Mouse (Mus musculus) forebrain, postnatal 0 days (tissue): ENCODE data around the gene H2-Ob. TPM values are rescaled to one million over a fixed set of nuclear protein-coding genes. Genes with fewer than 3 reads are reported as not detected.

ENCODE experiments used
- ATAC-seq: fragments of 200-750 bp; cut with Nextera tagmentation; 2 replicates; pipeline ENCODE4 v1.8.0; 2017; ENCODE audit warnings: mild to moderate bottlenecking, moderate library complexity
- DNase-seq: peaks from one replicate; pipeline ENCODE4 v3.0.0-alpha.2; 2015
- H3K27ac ChIP-seq: fragments of 300-500 bp; sonication (generic); 2 replicates; pipeline ENCODE4 v1.5.1; 2014; ENCODE audit warnings: low read depth, mild to moderate bottlenecking, antibody characterized with exemption, low read length, moderate library complexity, mixed read lengths
- H3K27me3 ChIP-seq: fragments of 300-500 bp; sonication (generic); 2 replicates; pipeline ENCODE4 v1.6.1; 2014; ENCODE audit warnings: mild to moderate bottlenecking, low read length, mixed read lengths; ENCODE audit not compliant: insufficient read depth
- H3K36me3 ChIP-seq: fragments of 300-500 bp; sonication (generic); 2 replicates; pipeline ENCODE4 v1.6.1; 2014; ENCODE audit warnings: mild to moderate bottlenecking, moderate library complexity; ENCODE audit not compliant: insufficient read depth
- H3K4me1 ChIP-seq: fragments of 300-500 bp; sonication (generic); 2 replicates; pipeline ENCODE4 v1.6.1; 2014; ENCODE audit warnings: antibody characterized with exemption; ENCODE audit not compliant: insufficient read depth
- H3K4me2 ChIP-seq: fragments of 300-500 bp; sonication (generic); 2 replicates; pipeline ENCODE4 v1.6.1; 2014; ENCODE audit warnings: low read depth, mild to moderate bottlenecking, moderate library complexity
- H3K4me3 ChIP-seq: fragments of 300-500 bp; sonication (generic); 2 replicates; pipeline ENCODE4 v1.5.1; 2014; ENCODE audit warnings: low read depth, low read length, mixed read lengths
- H3K9ac ChIP-seq: fragments of 300-500 bp; sonication (generic); 2 replicates; pipeline ENCODE4 v1.6.1; 2014; ENCODE audit warnings: mild to moderate bottlenecking
- H3K9me3 ChIP-seq: fragments of 300-500 bp; sonication (generic); 2 replicates; pipeline ENCODE4 v1.6.1; 2016; ENCODE audit warnings: low read length
- CTCF ChIP-seq: sonication (generic); IDR thresholded peaks from 2 replicates; pipeline ENCODE4 v1.5.1; 2016; ENCODE audit warnings: antibody characterized with exemption, control low read depth, low read depth
- WGBS: fragments of 180-500 bp; shearing (Covaris S2); extraction: QIAGEN DNeasy Blood & Tissue Kit; methylation state at CpG from one replicate; pipeline ENCODE4 v1.1.7; 2014; 5-methylcytosine and 5-hydroxymethylcytosine counted together
- polyA plus RNA-seq: library from polyadenylated mRNA; unstranded; fragments of >200 nt; fragmentation: Nextera tagmentation; extraction: Ambion mirVana; gene quantifications from 2 replicates; pipeline ENCODE4 v1.2.1, GENCODE M21; 2015
- total RNA-seq: library from RNA; depleted of rRNA; stranded (reverse); fragments of >200 nt; gene quantifications from 2 replicates; pipeline ENCODE4 v1.2.3, GENCODE M21; 2014

Gene H2-Ob
- total and polyA plus RNA-seq, 2 experiments from 2014 or later, result 0.10 to 0.36 TPM

DNA sequence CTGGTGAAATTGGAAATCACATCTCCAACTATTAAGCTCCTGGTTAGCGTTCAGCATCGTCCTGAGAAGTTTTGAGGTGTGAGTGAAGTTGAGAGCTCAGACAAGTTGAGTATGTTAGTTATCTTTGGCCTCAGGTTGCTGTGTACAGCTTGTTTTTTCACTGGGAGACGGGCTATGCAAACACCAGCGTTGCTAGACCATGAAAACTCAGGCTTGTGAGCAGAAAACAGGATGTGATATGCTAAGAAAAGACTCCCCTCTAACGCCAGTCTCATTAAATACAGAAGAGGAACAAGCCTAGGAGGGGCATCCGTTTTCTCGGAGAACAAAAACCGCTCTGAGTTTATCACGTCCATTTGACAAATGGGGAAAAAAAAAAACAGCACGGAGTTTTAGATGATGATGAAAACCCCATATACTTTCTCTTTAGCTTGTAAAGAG is 918 bp downstream of the H2-Ob start:
- no peak overlapping the region for H3K27ac ChIP-seq
- no peak overlapping the region for H3K4me2 ChIP-seq
- DNase-seq, result no peak
- H3K27me3 ChIP-seq, result no peaks in the 10 kb centered on the region
- no peak for ATAC-seq
- WGBS, result 67% methylated on average over 10 of the region's 10 CpGs
- H3K4me3 ChIP-seq, result no peak overlapping the region
- no peaks in the 10 kb centered on the region for H3K4me1 ChIP-seq
- no peak overlapping the region for H3K9ac ChIP-seq
- TF ChIP-seq CTCF, result no peak
- H3K9me3 ChIP-seq, result no peaks in the 10 kb centered on the region
- H3K36me3 ChIP-seq, result no peaks in the 10 kb centered on the region

GRCm38 (mm10) chr17:34240366-34240765 is 1.7 kb downstream of the H2-Ob start:
- H3K4me3 ChIP-seq, result no peak overlapping the region
- ATAC-seq (no peak), DNase-seq (no peak)
- H3K4me1 ChIP-seq, result no peaks in the 10 kb centered on the region
- no peak overlapping the region for H3K4me2 ChIP-seq
- no peak overlapping the region for H3K27ac ChIP-seq
- H3K9ac ChIP-seq, result no peak overlapping the region
- no peaks in the 10 kb centered on the region for H3K36me3 ChIP-seq
- TF ChIP-seq CTCF, result no peak
- 70% methylated on average over 3 of the region's 3 CpGs for WGBS
- no peaks in the 10 kb centered on the region for H3K27me3 ChIP-seq
- no peaks in the 10 kb centered on the region for H3K9me3 ChIP-seq

DNA sequence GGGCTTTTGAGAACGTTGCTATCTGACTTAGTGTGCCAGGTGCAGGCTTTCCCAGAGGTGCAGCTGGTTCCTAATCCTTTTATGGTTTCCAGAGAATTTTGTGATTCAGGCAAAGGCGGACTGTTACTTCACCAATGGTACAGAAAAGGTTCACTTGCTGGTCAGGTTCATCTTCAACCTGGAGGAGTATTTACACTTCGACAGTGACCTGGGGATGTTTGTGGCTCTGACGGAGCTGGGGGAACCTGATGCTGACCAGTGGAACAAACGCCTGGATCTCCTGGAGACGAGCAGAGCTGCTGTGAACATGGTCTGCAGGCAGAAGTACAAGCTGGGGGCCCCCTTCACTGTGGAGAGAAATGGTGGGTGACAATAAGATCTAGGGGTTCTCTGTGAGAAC is 2.2 kb downstream of the H2-Ob start:
- Histone ChIP-seq H3K9ac (no peak overlapping the region), H3K27me3 (no peaks in the 10 kb centered on the region), H3K36me3 (no peaks in the 10 kb centered on the region), H3K27ac (no peak overlapping the region), H3K4me2 (no peak overlapping the region), H3K4me1 (no peaks in the 10 kb centered on the region), H3K4me3 (no peak overlapping the region), H3K9me3 (no peaks in the 10 kb centered on the region)
- DNase-seq (no peak), ATAC-seq (no peak)
- TF ChIP-seq CTCF, result no peak
- 80% methylated on average over 6 of the region's 6 CpGs for WGBS

DNA sequence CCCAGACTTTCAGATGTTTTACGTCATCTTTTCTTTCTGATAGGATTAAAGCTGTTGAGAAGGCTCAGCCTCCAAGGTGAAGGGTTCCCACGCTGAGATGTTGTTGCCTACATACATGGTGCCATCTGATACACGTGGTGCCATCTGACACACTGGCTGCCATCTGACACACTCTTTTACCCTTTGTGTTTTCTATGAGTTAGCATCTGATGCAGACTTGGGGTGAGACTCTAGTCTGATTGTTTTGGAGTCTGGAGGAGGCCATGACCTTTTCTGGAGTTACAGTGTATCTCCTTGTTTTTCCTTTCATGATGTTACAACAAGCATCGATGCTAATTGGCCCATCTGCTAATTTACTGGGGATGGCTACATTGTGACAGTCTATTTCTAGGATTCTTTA is 6.0 kb downstream of the H2-Ob start:
- H3K9me3 ChIP-seq, result no peaks in the 10 kb centered on the region
- no peaks in the 10 kb centered on the region for H3K27me3 ChIP-seq
- no peak overlapping the region for H3K4me2 ChIP-seq
- H3K4me1 ChIP-seq, result no peaks in the 10 kb centered on the region
- 75% methylated on average over 4 of the region's 4 CpGs for WGBS
- H3K36me3 ChIP-seq, result no peaks in the 10 kb centered on the region
- DNase-seq, result no peak
- no peak overlapping the region for H3K9ac ChIP-seq
- TF ChIP-seq CTCF, result no peak
- H3K27ac ChIP-seq, result no peak overlapping the region
- H3K4me3 ChIP-seq, result no peak overlapping the region
- no peak for ATAC-seq

DNA sequence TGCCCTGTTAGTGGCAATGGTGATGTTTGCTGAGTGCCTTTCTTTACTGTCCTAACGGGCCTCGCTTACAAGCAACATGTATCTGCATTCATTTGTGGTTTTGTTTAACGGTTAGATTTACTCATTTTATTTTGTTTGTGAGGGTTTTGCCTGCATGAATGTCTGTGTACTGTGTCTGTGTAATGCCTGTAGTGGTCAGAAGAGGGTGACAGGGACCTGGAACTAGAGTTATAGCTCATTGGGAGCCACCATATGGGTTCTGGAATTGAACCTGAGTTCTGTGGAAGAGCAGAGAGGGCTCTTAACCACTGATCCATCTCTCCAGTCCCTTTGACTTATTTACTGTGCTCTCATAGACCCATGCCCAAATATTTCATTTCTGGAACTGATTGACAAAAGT is 8.3 kb downstream of the H2-Ob start:
- Histone ChIP-seq H3K9ac (no peak overlapping the region), H3K4me2 (no peak overlapping the region), H3K9me3 (no peaks in the 10 kb centered on the region), H3K4me1 (no peaks in the 10 kb centered on the region), H3K4me3 (no peak overlapping the region), H3K36me3 (no peaks in the 10 kb centered on the region), H3K27me3 (no peaks in the 10 kb centered on the region), H3K27ac (no peak overlapping the region)
- 79% methylated on average over 3 of the region's 3 CpGs for WGBS
- ATAC-seq (no peak), DNase-seq (no peak)
- peak; percentile 61 for TF ChIP-seq CTCF

GRCm38 (mm10) chr17:34248764-34249163 is 10.1 kb downstream of the H2-Ob start:
- Histone ChIP-seq H3K9me3 (no peaks in the 10 kb centered on the region), H3K9ac (no peak overlapping the region), H3K27me3 (no peaks in the 10 kb centered on the region), H3K4me2 (no peak overlapping the region), H3K36me3 (no peaks in the 10 kb centered on the region), H3K4me3 (no peak overlapping the region), H3K27ac (no peak overlapping the region), H3K4me1 (no peaks in the 10 kb centered on the region)
- ATAC-seq (no peak), DNase-seq (no peak)
- no peak for TF ChIP-seq CTCF
- WGBS, result 70% methylated on average over 2 of the region's 2 CpGs

- no peak overlapping the region for H3K4me2 ChIP-seq
- no peaks in the 10 kb centered on the region for H3K4me1 ChIP-seq
- WGBS, result 56% methylated on average over 3 of the region's 3 CpGs
- H3K9ac ChIP-seq, result no peak overlapping the region
- DNase-seq (no peak), ATAC-seq (no peak)
- H3K4me3 ChIP-seq, result no peak overlapping the region
- H3K27ac ChIP-seq, result no peak overlapping the region
- no peaks in the 10 kb centered on the region for H3K9me3 ChIP-seq
- no peak for TF ChIP-seq CTCF
- no peaks in the 10 kb centered on the region for H3K27me3 ChIP-seq
- H3K36me3 ChIP-seq, result no peaks in the 10 kb centered on the region
These were observed 10.7 kb downstream of the H2-Ob start for GRCm38 (mm10) chr17:34249361-34249760.

DNA sequence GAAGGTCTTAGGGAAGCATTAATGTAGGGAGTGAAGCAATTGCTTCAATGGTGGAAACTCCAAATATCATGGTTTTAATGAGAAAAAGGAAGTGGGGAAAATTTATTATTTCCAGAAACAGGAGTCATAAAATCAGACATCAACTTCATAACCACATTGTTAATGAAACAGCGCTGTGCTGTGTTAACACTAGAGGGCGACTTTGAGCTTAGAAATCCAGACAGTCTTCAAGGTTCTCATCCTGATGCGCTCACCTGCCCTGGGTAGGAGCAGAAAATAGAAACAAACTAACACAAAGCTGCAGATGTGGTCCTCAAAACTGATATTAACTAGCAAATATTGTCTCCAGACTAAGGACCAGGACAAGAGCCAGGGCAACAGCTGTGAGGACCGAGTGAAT is 11.2 kb downstream of the H2-Ob start:
- no peak overlapping the region for H3K4me3 ChIP-seq
- no peaks in the 10 kb centered on the region for H3K4me1 ChIP-seq
- peak; percentile 85 for TF ChIP-seq CTCF
- no peak overlapping the region for H3K9ac ChIP-seq
- DNase-seq, result peak; percentile 79
- no peak overlapping the region for H3K4me2 ChIP-seq
- H3K27me3 ChIP-seq, result no peaks in the 10 kb centered on the region
- no peak overlapping the region for H3K27ac ChIP-seq
- no peaks in the 10 kb centered on the region for H3K9me3 ChIP-seq
- ATAC-seq, result peak; percentile 66; the same call in 1 of the 2 replicates
- WGBS, result 15% methylated on average over 4 of the region's 4 CpGs
- H3K36me3 ChIP-seq, result no peaks in the 10 kb centered on the region
